Mouse (Mus musculus): ENCODE measurements at regions not wholly inside any gene's neighbourhood (a gene's known extent, or its start where the extent isn't known, plus 50 kb on each side); places are given as distances from the start of the nearest gene placed in this dataset.

DNA sequence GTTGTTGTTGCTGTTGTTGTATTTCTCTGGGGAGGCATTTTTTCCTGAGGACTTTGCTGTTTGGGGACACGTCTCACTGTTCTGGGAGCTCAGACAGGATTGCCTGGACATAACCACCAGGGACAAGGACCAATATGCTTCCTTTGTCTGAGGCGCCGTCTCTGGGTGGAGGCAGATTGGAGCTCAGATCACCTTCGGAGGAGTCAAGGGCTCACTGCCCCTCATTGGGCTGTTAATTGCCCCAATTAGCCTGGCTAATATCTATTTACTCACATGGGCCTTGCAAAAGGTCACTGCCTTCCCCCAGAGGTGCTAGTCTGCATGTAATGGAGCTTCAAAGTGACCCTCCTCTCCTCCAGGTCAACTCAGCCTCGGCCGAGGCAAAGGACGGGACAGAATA is 270.5 kb downstream of the 3100002H09Rik start:
- Histone ChIP-seq H3K36me3 (no peaks in the 10 kb centered on the region), H3K27me3 (peaks cover 7% of the 10 kb centered on the region; the same call in 1 of the 2 replicates), H3K4me2 (replicated peaks) (no peak overlapping the region), H3K9me3 (peaks cover 6% of the 10 kb centered on the region; the same call in 1 of the 2 replicates), H3K27ac (replicated peaks) (no peak overlapping the region), H3K9ac (replicated peaks) (no peak overlapping the region), H3K4me3 (no peak overlapping the region), H3K4me1 (no peaks in the 10 kb centered on the region)
- 65% methylated on average over 7 of the region's 7 CpGs for WGBS
- no peak for ATAC-seq (ENCODE audit: low FRiP score, low read depth)

DNA sequence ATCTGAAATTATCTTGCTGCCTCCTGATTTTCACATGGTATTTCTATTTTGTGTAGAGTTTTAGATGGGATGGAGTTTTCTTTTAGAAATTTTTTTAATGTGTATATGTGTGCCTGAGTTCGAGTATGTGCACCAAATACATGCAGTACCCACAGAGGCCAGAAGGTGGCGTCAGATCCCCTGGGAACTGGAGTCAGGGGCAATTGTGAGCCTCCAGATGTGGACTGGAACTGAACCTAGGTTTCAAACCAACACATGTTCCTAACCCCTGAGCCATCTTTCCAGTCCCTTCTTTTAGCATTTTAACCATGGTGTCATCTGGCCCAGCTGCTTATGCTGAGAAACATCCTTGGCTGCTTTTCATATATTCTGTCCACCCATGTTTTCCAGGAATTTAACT is 274.9 kb downstream of the 3100002H09Rik start:
- 89% methylated on average over 2 of the region's 2 CpGs for WGBS
- H3K9me3 ChIP-seq, result peaks cover 8% of the 10 kb centered on the region; the same call in 1 of the 2 replicates
- no peak for ATAC-seq (ENCODE audit: low FRiP score, low read depth)

GRCm38 (mm10) chr4:124332974-124333373 is 277.6 kb downstream of the 3100002H09Rik start:
- no peak for ATAC-seq (ENCODE audit: low FRiP score, low read depth)
- Histone ChIP-seq H3K4me3 (no peak overlapping the region), H3K9me3 (peaks cover 8% of the 10 kb centered on the region; the same call in 1 of the 2 replicates), H3K27ac (replicated peaks) (no peak overlapping the region), H3K4me1 (peaks cover 15% of the 10 kb centered on the region), H3K9ac (replicated peaks) (no peak overlapping the region), H3K4me2 (replicated peaks) (no peak overlapping the region), H3K27me3 (peaks cover 41% of the 10 kb centered on the region), H3K36me3 (no peaks in the 10 kb centered on the region)
- 88% methylated on average over 2 of the region's 2 CpGs for WGBS

More for the DNA sequence above, 274.9 kb downstream of the 3100002H09Rik start:
- peaks cover 27% of the 10 kb centered on the region for H3K27me3 ChIP-seq
- H3K9ac ChIP-seq (replicated peaks), result no peak overlapping the region
- H3K36me3 ChIP-seq, result no peaks in the 10 kb centered on the region
- H3K4me2 ChIP-seq (replicated peaks), result no peak overlapping the region
- no peak overlapping the region for H3K27ac ChIP-seq (replicated peaks)
- H3K4me1 ChIP-seq, result no peaks in the 10 kb centered on the region
- H3K4me3 ChIP-seq, result no peak overlapping the region

DNA sequence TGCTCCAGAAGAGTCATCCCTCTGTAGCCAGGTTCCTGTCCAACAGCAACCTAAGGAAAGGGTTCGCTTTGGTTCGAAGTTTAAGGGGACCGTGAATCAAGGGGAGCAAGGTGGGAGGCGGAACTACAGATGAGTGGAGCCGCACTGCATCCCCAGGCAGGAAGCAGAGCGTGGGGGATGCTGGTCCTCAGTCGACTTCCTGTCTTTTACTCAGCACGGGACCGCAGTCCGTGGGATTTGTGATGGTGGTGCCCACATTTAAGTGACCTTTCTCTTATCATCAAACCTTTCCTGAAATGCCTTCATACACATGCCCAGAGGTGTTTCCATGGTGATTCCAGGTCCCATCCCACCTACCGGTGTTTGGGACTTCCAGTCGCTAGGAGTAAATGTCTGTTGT is 278.2 kb downstream of the 3100002H09Rik start:
- H3K9me3 ChIP-seq, result peaks cover 8% of the 10 kb centered on the region; the same call in 1 of the 2 replicates
- H3K36me3 ChIP-seq, result no peaks in the 10 kb centered on the region
- 90% methylated on average over 12 of the region's 12 CpGs for WGBS
- H3K27me3 ChIP-seq, result peaks cover 45% of the 10 kb centered on the region
- peaks cover 15% of the 10 kb centered on the region for H3K4me1 ChIP-seq
- H3K27ac ChIP-seq (replicated peaks), result no peak overlapping the region
- no peak overlapping the region for H3K4me2 ChIP-seq (replicated peaks)
- H3K9ac ChIP-seq (replicated peaks), result no peak overlapping the region
- no peak overlapping the region for H3K4me3 ChIP-seq
- no peak for ATAC-seq (ENCODE audit: low FRiP score, low read depth)

DNA sequence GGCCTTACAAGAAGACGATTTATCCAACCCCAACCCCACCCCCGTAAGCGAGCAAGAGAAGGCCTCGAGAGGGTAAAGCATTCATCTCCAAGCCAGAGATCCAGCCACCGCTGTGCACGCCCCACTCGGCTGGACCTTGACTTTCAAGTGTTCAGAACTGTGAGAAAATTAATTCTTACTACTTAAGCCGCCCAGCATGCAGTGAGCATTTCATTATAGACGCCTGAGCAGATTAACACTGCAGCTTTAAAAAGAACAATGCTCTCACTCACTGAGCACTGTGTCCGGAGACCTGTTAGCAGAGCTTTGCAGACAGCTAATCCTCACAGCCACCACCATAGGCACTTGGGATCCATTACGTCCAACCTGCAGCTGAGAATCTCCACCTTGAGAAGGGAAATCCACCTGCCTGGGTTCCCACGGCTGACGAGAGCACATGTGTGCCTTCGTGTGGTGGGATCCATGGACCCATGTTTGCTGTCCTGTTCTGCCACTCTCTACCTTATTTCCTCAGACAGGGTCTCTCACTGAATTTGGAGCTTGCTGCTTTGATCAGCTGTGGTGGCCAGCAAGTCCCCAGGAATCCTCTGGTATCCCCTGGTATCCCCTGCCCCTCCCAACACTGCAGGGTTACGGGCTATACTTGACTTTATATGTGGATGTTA is 281.4 kb downstream of the 3100002H09Rik start:
- WGBS, result 18% methylated on average over 15 of the region's 15 CpGs
- H3K27ac ChIP-seq (replicated peaks), result 0 out of 2 replicates have a peak overlapping the region, but pooled peaks have one; percentile 22
- ATAC-seq (ENCODE audit: low FRiP score, low read depth), result peak; percentile 90
- H3K27me3 ChIP-seq, result peaks cover 63% of the 10 kb centered on the region
- no peak overlapping the region; the same call in 1 of the 2 replicates for H3K4me2 ChIP-seq (replicated peaks)
- no peak overlapping the region for H3K9ac ChIP-seq (replicated peaks)
- peaks cover 4% of the 10 kb centered on the region; the same call in 1 of the 2 replicates for H3K9me3 ChIP-seq
- no peak overlapping the region for H3K4me3 ChIP-seq
- peaks cover 15% of the 10 kb centered on the region for H3K4me1 ChIP-seq
- no peaks in the 10 kb centered on the region for H3K36me3 ChIP-seq

DNA sequence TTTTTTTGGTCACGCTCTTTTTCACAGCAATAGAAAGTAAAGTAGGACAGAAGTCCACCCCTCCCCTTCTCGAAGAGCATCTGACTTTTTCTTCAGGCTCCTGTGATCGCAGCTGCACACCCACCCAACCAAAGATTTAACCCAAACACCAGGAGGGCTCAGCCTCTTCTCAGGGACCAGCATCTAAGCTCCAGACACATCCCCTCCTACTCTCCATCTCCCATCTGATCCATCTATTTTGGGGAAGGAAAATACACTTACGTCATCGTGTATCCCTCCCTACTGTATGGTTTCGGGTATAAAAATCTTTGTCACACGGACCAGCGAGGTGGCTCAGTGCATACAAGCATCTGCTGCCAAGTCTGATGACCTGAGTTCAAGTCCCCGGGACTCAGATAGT is 284.3 kb downstream of the 3100002H09Rik start:
- Histone ChIP-seq H3K9me3 (0 out of 2 replicates have a peak, but pooled peaks cover 3% of the 10 kb centered on the region), H3K27ac (replicated peaks) (no peak overlapping the region), H3K36me3 (no peaks in the 10 kb centered on the region), H3K9ac (replicated peaks) (no peak overlapping the region), H3K4me2 (replicated peaks) (no peak overlapping the region), H3K4me3 (no peak overlapping the region), H3K4me1 (peaks cover 15% of the 10 kb centered on the region), H3K27me3 (peaks cover 69% of the 10 kb centered on the region)
- no peak for ATAC-seq (ENCODE audit: low FRiP score, low read depth)
- 90% methylated on average over 9 of the region's 9 CpGs for WGBS

GRCm38 (mm10) chr4:124323589-124323988 is 287.0 kb downstream of the 3100002H09Rik start:
- no peak overlapping the region for H3K4me2 ChIP-seq (replicated peaks)
- H3K9ac ChIP-seq (replicated peaks), result no peak overlapping the region
- H3K4me1 ChIP-seq, result no peaks in the 10 kb centered on the region
- H3K4me3 ChIP-seq, result no peak overlapping the region
- no peaks in the 10 kb centered on the region for H3K36me3 ChIP-seq
- H3K27me3 ChIP-seq, result peaks cover 54% of the 10 kb centered on the region
- 80% methylated on average over 3 of the region's 3 CpGs for WGBS
- H3K9me3 ChIP-seq, result 0 out of 2 replicates have a peak, but pooled peaks cover 3% of the 10 kb centered on the region
- no peak for ATAC-seq (ENCODE audit: low FRiP score, low read depth)
- no peak overlapping the region for H3K27ac ChIP-seq (replicated peaks)

DNA sequence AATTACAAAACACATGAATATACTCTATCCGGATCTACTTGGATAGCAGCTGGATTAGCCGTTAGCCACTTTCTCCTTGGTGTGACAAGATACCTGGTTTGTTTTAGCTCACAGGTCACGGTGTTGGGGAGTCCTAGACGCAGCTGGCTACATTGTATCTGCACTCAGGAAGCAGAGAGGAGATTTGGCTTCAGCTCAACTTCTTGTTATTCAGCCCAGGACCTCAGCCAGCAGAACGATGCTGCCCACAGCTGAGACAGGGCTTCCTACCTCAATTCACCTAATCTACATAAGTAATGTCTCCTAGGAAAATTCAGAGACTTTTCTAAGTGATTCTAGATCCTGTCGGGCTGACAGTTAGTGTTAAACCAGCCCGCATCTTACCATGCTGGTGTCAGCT is 289.4 kb downstream of the 3100002H09Rik start:
- Histone ChIP-seq H3K36me3 (no peaks in the 10 kb centered on the region), H3K9ac (replicated peaks) (no peak overlapping the region), H3K4me3 (no peak overlapping the region), H3K27me3 (peaks cover 64% of the 10 kb centered on the region), H3K4me2 (replicated peaks) (no peak overlapping the region), H3K27ac (replicated peaks) (no peak overlapping the region), H3K9me3 (0 out of 2 replicates have a peak, but pooled peaks cover 3% of the 10 kb centered on the region), H3K4me1 (no peaks in the 10 kb centered on the region)
- 69% methylated on average over 7 of the region's 7 CpGs for WGBS
- no peak for ATAC-seq (ENCODE audit: low FRiP score, low read depth)

DNA sequence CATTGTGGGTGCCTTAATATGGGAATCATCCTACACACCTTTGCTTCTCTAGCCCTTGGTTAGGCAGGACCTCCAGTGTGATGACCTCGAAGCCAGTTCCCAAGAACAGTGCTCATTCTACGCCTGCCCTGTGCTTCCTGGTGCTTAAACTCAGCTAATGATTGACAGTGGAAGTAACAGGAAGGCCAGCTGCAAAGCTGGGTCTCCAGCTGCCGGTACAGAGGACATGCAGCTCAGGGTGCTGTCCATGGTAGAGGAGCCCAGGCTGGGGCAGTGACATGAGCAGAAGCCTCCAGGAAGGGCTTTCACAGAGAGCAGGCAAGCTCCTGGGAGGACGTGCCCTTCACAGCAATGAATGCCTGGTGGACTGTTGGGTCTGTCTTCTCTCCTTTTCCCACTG is 293.6 kb downstream of the 3100002H09Rik start:
- H3K4me3 ChIP-seq, result no peak overlapping the region
- no peak overlapping the region for H3K27ac ChIP-seq (replicated peaks)
- no peak overlapping the region for H3K4me2 ChIP-seq (replicated peaks)
- WGBS, result 44% methylated on average over 4 of the region's 4 CpGs
- peaks cover 30% of the 10 kb centered on the region for H3K27me3 ChIP-seq
- no peak overlapping the region for H3K9ac ChIP-seq (replicated peaks)
- ATAC-seq (ENCODE audit: low FRiP score, low read depth), result no peak
- H3K9me3 ChIP-seq, result peaks cover 3% of the 10 kb centered on the region; the same call in 1 of the 2 replicates
- no peaks in the 10 kb centered on the region for H3K4me1 ChIP-seq
- no peaks in the 10 kb centered on the region for H3K36me3 ChIP-seq

DNA sequence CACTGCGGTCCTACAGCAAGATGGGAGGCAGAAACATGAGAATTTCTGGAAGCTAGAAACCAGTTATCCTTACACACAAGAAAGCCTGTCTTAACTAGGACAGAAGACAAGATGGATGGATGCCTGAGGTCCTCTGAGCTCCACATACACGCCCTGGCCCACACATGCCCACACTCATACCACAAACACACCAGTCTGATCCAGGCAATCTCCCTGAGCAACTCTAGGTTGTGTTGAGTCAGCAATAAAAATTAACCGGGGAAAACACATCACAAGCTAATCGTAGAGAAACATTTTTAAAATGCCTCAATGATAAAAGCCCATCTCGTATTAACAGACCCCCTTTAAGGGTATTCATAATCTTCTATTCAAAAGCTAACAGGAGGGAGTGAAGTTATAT is 298.9 kb downstream of the 3100002H09Rik start:
- ATAC-seq (ENCODE audit: low FRiP score, low read depth), result no peak
- 87% methylated on average over 5 of the region's 5 CpGs for WGBS
- Histone ChIP-seq H3K36me3 (no peaks in the 10 kb centered on the region), H3K4me2 (replicated peaks) (no peak overlapping the region), H3K9ac (replicated peaks) (no peak overlapping the region), H3K4me3 (no peak overlapping the region), H3K27ac (replicated peaks) (no peak overlapping the region), H3K9me3 (peaks cover 3% of the 10 kb centered on the region; the same call in 1 of the 2 replicates), H3K27me3 (peaks cover 20% of the 10 kb centered on the region), H3K4me1 (peaks cover 14% of the 10 kb centered on the region)

DNA sequence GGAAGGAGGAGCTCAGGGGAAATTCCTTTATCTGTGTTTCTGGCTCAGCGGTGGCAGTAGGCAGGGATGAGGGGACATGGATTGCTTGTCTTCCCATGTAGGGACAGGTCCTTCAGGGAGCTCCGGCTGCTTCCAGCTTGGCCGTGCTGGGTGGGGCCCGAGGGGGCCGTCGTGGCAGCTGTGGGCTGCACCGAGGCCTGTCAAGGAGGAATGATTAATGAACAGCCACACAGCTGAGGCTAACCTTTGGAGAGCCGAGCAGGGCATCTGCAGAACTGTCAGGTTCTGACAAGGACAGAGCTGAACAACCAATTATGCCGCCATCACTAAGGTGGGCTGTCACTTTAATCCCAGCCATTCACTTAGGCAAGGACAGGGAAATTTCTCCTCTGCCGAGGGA is 300.0 kb downstream of the 3100002H09Rik start:
- H3K27ac ChIP-seq (replicated peaks), result peak overlapping the region; percentile 9
- WGBS, result 23% methylated on average over 10 of the region's 10 CpGs

DNA sequence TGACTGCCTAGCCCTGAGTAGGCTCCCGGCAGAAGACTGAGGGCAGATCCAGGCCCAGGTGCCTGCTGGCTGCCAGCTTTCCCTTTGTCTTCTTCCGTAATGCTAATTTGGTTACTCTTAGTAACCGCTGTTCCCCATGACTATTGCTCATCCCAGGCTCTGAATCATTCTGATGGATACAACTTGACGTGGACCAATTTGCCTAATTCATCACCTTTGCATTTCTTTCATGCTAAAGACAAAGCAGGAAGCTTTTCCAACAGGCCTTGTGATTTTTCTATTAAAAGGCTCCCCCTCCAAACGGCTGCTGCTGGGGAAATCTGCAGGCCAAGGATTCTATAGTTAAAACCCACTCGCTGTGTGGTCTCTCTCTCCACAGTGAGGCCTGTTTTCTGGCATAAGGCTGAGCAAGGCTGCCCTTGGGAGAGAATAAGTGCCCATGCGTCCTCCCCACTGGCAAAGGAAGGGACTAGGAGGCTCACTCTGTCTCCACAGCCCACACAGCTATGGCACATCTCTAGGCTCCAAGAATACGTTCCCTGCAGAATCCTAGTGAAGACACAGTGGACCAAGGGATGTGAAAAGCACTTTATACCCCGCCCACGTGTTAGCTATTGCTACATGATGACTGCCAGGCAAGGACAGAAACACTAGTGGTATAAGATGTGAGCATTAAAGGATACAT is 304.6 kb downstream of the 3100002H09Rik start:
- no peak overlapping the region for H3K4me2 ChIP-seq (replicated peaks)
- no peak overlapping the region for H3K9ac ChIP-seq (replicated peaks)
- no peaks in the 10 kb centered on the region for H3K9me3 ChIP-seq
- H3K4me1 ChIP-seq, result peaks cover 20% of the 10 kb centered on the region
- H3K4me3 ChIP-seq, result no peak overlapping the region
- no peaks in the 10 kb centered on the region for H3K36me3 ChIP-seq
- 54% methylated on average over 10 of the region's 10 CpGs for WGBS
- peaks cover 36% of the 10 kb centered on the region for H3K27me3 ChIP-seq
- ATAC-seq (ENCODE audit: low FRiP score, low read depth), result no peak
- H3K27ac ChIP-seq (replicated peaks), result no peak overlapping the region

More for the DNA sequence above, 300.0 kb downstream of the 3100002H09Rik start:
- H3K4me3 ChIP-seq, result no peak overlapping the region
- peaks cover 3% of the 10 kb centered on the region; the same call in 1 of the 2 replicates for H3K9me3 ChIP-seq
- no peaks in the 10 kb centered on the region for H3K36me3 ChIP-seq
- H3K4me1 ChIP-seq, result peaks cover 21% of the 10 kb centered on the region
- no peak overlapping the region for H3K9ac ChIP-seq (replicated peaks)
- peaks cover 14% of the 10 kb centered on the region; the same call in 1 of the 2 replicates for H3K27me3 ChIP-seq
- no peak overlapping the region for H3K4me2 ChIP-seq (replicated peaks)
- peak; percentile 63; the same call in 1 of the 2 replicates for ATAC-seq (ENCODE audit: low FRiP score, low read depth)

Data from midbrain, embryonic 12.5 days (tissue).